Mouse (Mus musculus) hindbrain, embryonic 13.5 days (tissue): Measurements from ENCODE around the gene Ppp1r9a. TPM values are rescaled to one million over a fixed set of nuclear protein-coding genes. Genes with fewer than 3 reads are reported as not detected.

Experiments used
- ATAC-seq: fragments of 200-750 bp; cut with Nextera tagmentation; 2 replicates; pipeline ENCODE4 v1.8.0; 2017; ENCODE audit warnings: moderate TSS enrichment; ENCODE audit not compliant: low FRiP score
- H3K27ac ChIP-seq: fragments of 300-500 bp; sonication (generic); 2 replicates; pipeline ENCODE4 v1.5.1; 2015; ENCODE audit warnings: inconsistent platforms, mild to moderate bottlenecking, moderate library complexity
- H3K27me3 ChIP-seq: fragments of 300-500 bp; sonication (generic); 2 replicates; pipeline ENCODE4 v1.6.1; 2015; ENCODE audit warnings: mild to moderate bottlenecking, inconsistent platforms
- H3K36me3 ChIP-seq: fragments of 300-500 bp; sonication (generic); 2 replicates; pipeline ENCODE4 v1.6.1; 2015; ENCODE audit warnings: mild to moderate bottlenecking, inconsistent platforms
- H3K4me1 ChIP-seq: fragments of 300-500 bp; sonication (generic); replicated peaks from 2 replicates; pipeline ENCODE4 v1.6.1; 2015; ENCODE audit warnings: inconsistent platforms
- H3K4me2 ChIP-seq: fragments of 300-500 bp; sonication (generic); 2 replicates; pipeline ENCODE4 v1.6.1; 2015; ENCODE audit warnings: inconsistent platforms, mild to moderate bottlenecking, moderate library complexity
- H3K4me3 ChIP-seq: fragments of 300-500 bp; sonication (generic); 2 replicates; pipeline ENCODE4 v1.5.1; 2015; ENCODE audit warnings: mild to moderate bottlenecking, inconsistent platforms
- H3K9ac ChIP-seq: fragments of 300-500 bp; sonication (generic); 2 replicates; pipeline ENCODE4 v1.6.1; 2015; ENCODE audit warnings: mild to moderate bottlenecking, inconsistent platforms
- H3K9me3 ChIP-seq: fragments of 300-500 bp; sonication (generic); 2 replicates; pipeline ENCODE4 v1.6.1; 2016; ENCODE audit warnings: inconsistent platforms
- WGBS: fragments of 180-500 bp; shearing (Covaris S2); methylation state at CpG from one replicate; pipeline ENCODE4 v1.1.7; 2015; 5-methylcytosine and 5-hydroxymethylcytosine counted together
- polyA plus RNA-seq: library from polyadenylated mRNA; unstranded; fragments of >200 nt; fragmentation: Nextera tagmentation; extraction: Ambion mirVana; gene quantifications from 2 replicates; pipeline ENCODE4 v1.2.1, GENCODE M21; 2015

Gene Ppp1r9a
- polyA plus RNA-seq, 1 experiment from 2014 or later, result 42.0 TPM

- Histone ChIP-seq H3K27me3 (no peaks in the 10 kb centered on the region), H3K9ac (no peak overlapping the region), H3K9me3 (no peaks in the 10 kb centered on the region), H3K4me3 (no peak overlapping the region), H3K36me3 (no peaks in the 10 kb centered on the region), H3K27ac (no peak overlapping the region), H3K4me2 (no peak overlapping the region), H3K4me1 (peaks cover 6% of the 10 kb centered on the region; the same call in 1 of the 2 replicates)
- no peak for ATAC-seq
- WGBS, result 72% methylated on average over 5 of the region's 5 CpGs
Measured at GRCm38 (mm10) chr6:4963049-4963448, 60.3 kb downstream of the Ppp1r9a start.

GRCm38 (mm10) chr6:4967236-4967635 is 64.5 kb downstream of the Ppp1r9a start:
- Histone ChIP-seq H3K9me3 (no peaks in the 10 kb centered on the region), H3K4me3 (no peak overlapping the region), H3K4me1 (peaks cover 6% of the 10 kb centered on the region; the same call in 1 of the 2 replicates), H3K9ac (no peak overlapping the region), H3K27me3 (no peaks in the 10 kb centered on the region), H3K36me3 (no peaks in the 10 kb centered on the region), H3K4me2 (no peak overlapping the region), H3K27ac (no peak overlapping the region)
- whole genome bisulfite sequencing, result 90% methylated on average over 4 of the region's 4 CpGs
- ATAC-seq, result no peak

GRCm38 (mm10) chr6:4971229-4971628 is 68.5 kb downstream of the Ppp1r9a start:
- Histone ChIP-seq H3K36me3 (no peaks in the 10 kb centered on the region), H3K4me3 (no peak overlapping the region), H3K27me3 (no peaks in the 10 kb centered on the region), H3K9me3 (no peaks in the 10 kb centered on the region), H3K4me2 (no peak overlapping the region), H3K4me1 (0 out of 2 replicates have a peak, but pooled peaks cover 6% of the 10 kb centered on the region), H3K9ac (no peak overlapping the region), H3K27ac (no peak overlapping the region)
- 86% methylated on average over 9 of the region's 9 CpGs for WGBS
- ATAC-seq, result no peak

- no peak overlapping the region for H3K9ac ChIP-seq
- no peaks in the 10 kb centered on the region for H3K27me3 ChIP-seq
- 0 out of 2 replicates have a peak, but pooled peaks cover 6% of the 10 kb centered on the region for H3K4me1 ChIP-seq
- 59% methylated on average over 6 of the region's 6 CpGs for WGBS
- H3K4me3 ChIP-seq, result no peak overlapping the region
- no peak overlapping the region for H3K4me2 ChIP-seq
- H3K27ac ChIP-seq, result no peak overlapping the region
- H3K36me3 ChIP-seq, result no peaks in the 10 kb centered on the region
- no peak for ATAC-seq
- no peaks in the 10 kb centered on the region for H3K9me3 ChIP-seq
Measured at GRCm38 (mm10) chr6:4972808-4973207, 70.1 kb downstream of the Ppp1r9a start.

GRCm38 (mm10) chr6:4973337-4973736 is 70.6 kb downstream of the Ppp1r9a start:
- H3K4me3 ChIP-seq, result no peak overlapping the region
- H3K9me3 ChIP-seq, result no peaks in the 10 kb centered on the region
- no peak for ATAC-seq
- H3K27ac ChIP-seq, result no peak overlapping the region
- WGBS, result 93% methylated on average over 10 of the region's 10 CpGs
- no peak overlapping the region for H3K4me2 ChIP-seq
- no peak overlapping the region for H3K9ac ChIP-seq
- 0 out of 2 replicates have a peak, but pooled peaks cover 6% of the 10 kb centered on the region for H3K4me1 ChIP-seq
- H3K27me3 ChIP-seq, result no peaks in the 10 kb centered on the region
- H3K36me3 ChIP-seq, result no peaks in the 10 kb centered on the region

GRCm38 (mm10) chr6:4977515-4977914 is 74.8 kb downstream of the Ppp1r9a start:
- Histone ChIP-seq H3K4me1 (0 out of 2 replicates have a peak, but pooled peaks cover 5% of the 10 kb centered on the region), H3K9ac (no peak overlapping the region), H3K27ac (no peak overlapping the region), H3K27me3 (no peaks in the 10 kb centered on the region), H3K36me3 (no peaks in the 10 kb centered on the region), H3K4me2 (no peak overlapping the region), H3K4me3 (no peak overlapping the region), H3K9me3 (no peaks in the 10 kb centered on the region)
- no peak for ATAC-seq
- 88% methylated on average over 4 of the region's 4 CpGs for WGBS

- Histone ChIP-seq H3K9ac (no peak overlapping the region), H3K4me3 (no peak overlapping the region), H3K4me1 (0 out of 2 replicates have a peak, but pooled peaks cover 3% of the 10 kb centered on the region), H3K4me2 (no peak overlapping the region), H3K27ac (no peak overlapping the region), H3K27me3 (no peaks in the 10 kb centered on the region), H3K9me3 (no peaks in the 10 kb centered on the region), H3K36me3 (no peaks in the 10 kb centered on the region)
- ATAC-seq, result no peak
- 94% methylated on average over 2 of the region's 2 CpGs for WGBS
Measured at GRCm38 (mm10) chr6:4978249-4978648, 75.5 kb downstream of the Ppp1r9a start.

GRCm38 (mm10) chr6:4978897-4979296 is 76.2 kb downstream of the Ppp1r9a start:
- Histone ChIP-seq H3K27ac (no peak overlapping the region), H3K9ac (no peak overlapping the region), H3K9me3 (no peaks in the 10 kb centered on the region), H3K4me3 (no peak overlapping the region), H3K36me3 (no peaks in the 10 kb centered on the region), H3K27me3 (no peaks in the 10 kb centered on the region), H3K4me2 (no peak overlapping the region), H3K4me1 (0 out of 2 replicates have a peak, but pooled peaks cover 3% of the 10 kb centered on the region)
- ATAC-seq, result no peak

GRCm38 (mm10) chr6:4980113-4980512 is 77.4 kb downstream of the Ppp1r9a start:
- Histone ChIP-seq H3K4me2 (no peak overlapping the region), H3K36me3 (no peaks in the 10 kb centered on the region), H3K9ac (no peak overlapping the region), H3K4me1 (0 out of 2 replicates have a peak, but pooled peaks cover 3% of the 10 kb centered on the region), H3K27me3 (no peaks in the 10 kb centered on the region), H3K4me3 (no peak overlapping the region), H3K9me3 (no peaks in the 10 kb centered on the region), H3K27ac (no peak overlapping the region)
- 30% methylated on average over 3 of the region's 3 CpGs for WGBS
- ATAC-seq, result no peak

- H3K27me3 ChIP-seq, result no peaks in the 10 kb centered on the region
- ATAC-seq, result no peak
- no peaks in the 10 kb centered on the region for H3K9me3 ChIP-seq
- H3K4me2 ChIP-seq, result no peak overlapping the region
- H3K36me3 ChIP-seq, result no peaks in the 10 kb centered on the region
- H3K4me1 ChIP-seq, result 0 out of 2 replicates have a peak, but pooled peaks cover 3% of the 10 kb centered on the region
- H3K27ac ChIP-seq, result no peak overlapping the region
- H3K9ac ChIP-seq, result no peak overlapping the region
- H3K4me3 ChIP-seq, result no peak overlapping the region
- WGBS, result 40% methylated on average over 9 of the region's 9 CpGs
Measured at GRCm38 (mm10) chr6:4982686-4983162, 80.0 kb downstream of the Ppp1r9a start.

- H3K4me3 ChIP-seq, result no peak overlapping the region
- ATAC-seq, result no peak
- H3K4me1 ChIP-seq, result 0 out of 2 replicates have a peak, but pooled peaks cover 3% of the 10 kb centered on the region
- H3K36me3 ChIP-seq, result no peaks in the 10 kb centered on the region
- no peaks in the 10 kb centered on the region for H3K27me3 ChIP-seq
- H3K4me2 ChIP-seq, result no peak overlapping the region
- 93% methylated on average over 3 of the region's 3 CpGs for WGBS
- H3K9ac ChIP-seq, result no peak overlapping the region
- H3K9me3 ChIP-seq, result no peaks in the 10 kb centered on the region
- no peak overlapping the region for H3K27ac ChIP-seq
Measured at GRCm38 (mm10) chr6:4985668-4986067, 83.0 kb downstream of the Ppp1r9a start.

- Histone ChIP-seq H3K4me3 (no peak overlapping the region), H3K9me3 (no peaks in the 10 kb centered on the region), H3K36me3 (no peaks in the 10 kb centered on the region), H3K27me3 (no peaks in the 10 kb centered on the region), H3K9ac (no peak overlapping the region), H3K4me2 (no peak overlapping the region), H3K4me1 (0 out of 2 replicates have a peak, but pooled peaks cover 3% of the 10 kb centered on the region), H3K27ac (no peak overlapping the region)
- 88% methylated on average over 5 of the region's 5 CpGs for WGBS
- no peak for ATAC-seq
Measured at GRCm38 (mm10) chr6:4987084-4987483, 84.4 kb downstream of the Ppp1r9a start.

GRCm38 (mm10) chr6:4988688-4989087 is 86.0 kb downstream of the Ppp1r9a start:
- H3K4me2 ChIP-seq, result no peak overlapping the region
- ATAC-seq, result no peak
- no peaks in the 10 kb centered on the region for H3K9me3 ChIP-seq
- H3K4me1 ChIP-seq, result peaks cover 4% of the 10 kb centered on the region
- WGBS, result 54% methylated on average over 4 of the region's 4 CpGs
- no peaks in the 10 kb centered on the region for H3K27me3 ChIP-seq
- H3K36me3 ChIP-seq, result no peaks in the 10 kb centered on the region
- H3K4me3 ChIP-seq, result no peak overlapping the region
- no peak overlapping the region for H3K27ac ChIP-seq
- no peak overlapping the region for H3K9ac ChIP-seq
